Mouse (Mus musculus) cerebellum, adult 2 months (tissue): ENCODE measurements around the gene Tiam1. TPM values are rescaled to one million over a fixed set of nuclear protein-coding genes. Genes with fewer than 3 reads are reported as not detected.

Experiments used
- DNase-seq, 2 experiments: peaks; one replicate each; pipeline ENCODE4 v3.0.0; 2021
- H3K27ac ChIP-seq: fragments of 200-500 bp; 2 replicates; pipeline ENCODE4 v1.5.1; 2012; ENCODE audit warnings: low read length, control low read depth, inconsistent platforms; ENCODE audit not compliant: insufficient read depth
- H3K27me3 ChIP-seq: fragments of 200-500 bp; 2 replicates; pipeline ENCODE4 v1.6.1; 2012; ENCODE audit warnings: inconsistent platforms, mild to moderate bottlenecking, low read length, moderate library complexity; ENCODE audit not compliant: control insufficient read depth, insufficient read depth
- H3K4me1 ChIP-seq: fragments of 200-500 bp; 2 replicates; pipeline ENCODE4 v1.6.1; 2011; ENCODE audit warnings: low read length; ENCODE audit not compliant: control insufficient read depth, insufficient read depth
- H3K4me3 ChIP-seq: fragments of 200-500 bp; replicated peaks from 2 replicates; pipeline ENCODE3; 2011; ENCODE audit warnings: mild to moderate bottlenecking, low read depth, low read length, control low read depth; ENCODE audit not compliant: insufficient read depth
- CTCF ChIP-seq: fragments of 200-500 bp; IDR thresholded peaks from 2 replicates; pipeline ENCODE4 v1.5.1; 2011; ENCODE audit warnings: low read depth, mild to moderate bottlenecking, control low read depth, low read length, moderate library complexity, borderline replicate concordance; ENCODE audit not compliant: insufficient read depth
- POLR2A ChIP-seq: fragments of 200-500 bp; IDR thresholded peaks from 2 replicates; pipeline ENCODE4 v1.6.1; 2011; ENCODE audit warnings: low read length, control low read depth, borderline replicate concordance; ENCODE audit not compliant: insufficient read depth
- WGBS: fragments of 180-500 bp; shearing (Covaris S2); methylation state at CpG from one replicate; pipeline ENCODE4 v1.1.7; 2018; 5-methylcytosine and 5-hydroxymethylcytosine counted together
- polyA plus RNA-seq: library from polyadenylated mRNA; depleted of rRNA; stranded (reverse); fragments of >200 nt; gene quantifications from 2 replicates; pipeline ENCODE4 v1.2.3, GENCODE M21; 2012

Gene Tiam1
- polyA plus RNA-seq, 1 experiment = 73.6 TPM

GRCm38 (mm10) chr16:90097769-90098168 lies 45.8 kb downstream of the Tiam1 start:
- TF ChIP-seq CTCF (no peak), POLR2A (no peak)
- H3K27me3 ChIP-seq = no peaks in the 10 kb centered on the region
- peaks cover 11% of the 10 kb centered on the region for H3K4me1 ChIP-seq
- no peak overlapping the region for H3K27ac ChIP-seq
- H3K4me3 ChIP-seq = no peak overlapping the region
- DNase-seq = no peak
- 99% methylated on average over 3 of the region's 3 CpGs for WGBS

DNA sequence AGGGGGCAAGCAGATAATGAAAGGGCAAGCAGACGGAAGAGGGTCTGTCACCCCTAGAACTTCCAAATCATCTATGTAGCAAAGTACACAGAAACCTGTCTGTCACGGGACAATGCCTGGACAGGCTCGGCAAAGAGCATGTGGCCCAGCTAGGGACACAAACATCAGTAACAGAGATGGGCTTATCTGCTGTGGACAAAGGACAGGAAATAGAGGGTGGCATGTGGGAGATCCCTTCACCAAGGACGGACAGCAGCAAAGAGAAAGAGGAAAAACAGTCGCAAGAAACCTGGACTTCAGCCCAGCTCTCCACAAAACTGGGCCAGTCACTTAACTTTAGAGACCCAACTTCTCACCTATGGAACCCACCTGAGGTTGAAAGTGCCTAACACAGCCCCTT lies 47.6 kb downstream of the Tiam1 start:
- DNase-seq = no peak
- WGBS = 73% methylated on average over 5 of the region's 5 CpGs
- H3K4me3 ChIP-seq = no peak overlapping the region
- H3K4me1 ChIP-seq = peaks cover 12% of the 10 kb centered on the region; the same call in 1 of the 2 replicates
- TF ChIP-seq POLR2A (no peak), CTCF (no peak)
- no peak overlapping the region for H3K27ac ChIP-seq
- no peaks in the 10 kb centered on the region for H3K27me3 ChIP-seq

GRCm38 (mm10) chr16:90093015-90093414 lies 50.6 kb downstream of the Tiam1 start:
- no peak for DNase-seq

DNA sequence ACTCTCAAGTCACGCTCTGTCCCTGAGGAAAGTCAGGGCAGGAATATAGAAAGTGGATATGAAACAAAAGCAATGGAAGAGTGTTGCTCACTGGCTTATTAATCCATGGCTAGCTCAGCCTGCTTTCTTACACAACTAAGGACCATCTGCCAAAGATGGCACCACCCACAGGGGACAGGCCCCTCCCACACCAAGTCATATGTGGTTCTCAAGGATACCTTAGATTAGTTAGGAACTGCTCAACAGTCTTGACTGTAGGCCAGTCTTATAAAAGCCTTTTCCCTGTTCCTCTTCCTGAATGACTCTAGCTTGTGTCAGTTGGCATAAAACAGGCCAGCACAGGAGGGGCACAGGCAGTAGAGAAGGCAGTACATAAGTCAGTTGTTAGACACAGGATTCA lies 51.7 kb downstream of the Tiam1 start:
- Histone ChIP-seq H3K4me1 (peaks cover 23% of the 10 kb centered on the region), H3K27me3 (no peaks in the 10 kb centered on the region), H3K4me3 (no peak overlapping the region), H3K27ac (no peak overlapping the region)
- no peak for DNase-seq
- WGBS = 89% methylated on average over 1 of the region's 1 CpGs
- TF ChIP-seq POLR2A = no peak
- TF ChIP-seq CTCF = no peak

More at GRCm38 (mm10) chr16:90093015-90093414, 50.6 kb downstream of the Tiam1 start:
- Histone ChIP-seq H3K27ac (no peak overlapping the region), H3K4me3 (no peak overlapping the region), H3K27me3 (no peaks in the 10 kb centered on the region), H3K4me1 (peaks cover 13% of the 10 kb centered on the region; the same call in 1 of the 2 replicates)
- TF ChIP-seq POLR2A (no peak), CTCF (no peak)
- 86% methylated on average over 9 of the region's 9 CpGs for WGBS

DNA sequence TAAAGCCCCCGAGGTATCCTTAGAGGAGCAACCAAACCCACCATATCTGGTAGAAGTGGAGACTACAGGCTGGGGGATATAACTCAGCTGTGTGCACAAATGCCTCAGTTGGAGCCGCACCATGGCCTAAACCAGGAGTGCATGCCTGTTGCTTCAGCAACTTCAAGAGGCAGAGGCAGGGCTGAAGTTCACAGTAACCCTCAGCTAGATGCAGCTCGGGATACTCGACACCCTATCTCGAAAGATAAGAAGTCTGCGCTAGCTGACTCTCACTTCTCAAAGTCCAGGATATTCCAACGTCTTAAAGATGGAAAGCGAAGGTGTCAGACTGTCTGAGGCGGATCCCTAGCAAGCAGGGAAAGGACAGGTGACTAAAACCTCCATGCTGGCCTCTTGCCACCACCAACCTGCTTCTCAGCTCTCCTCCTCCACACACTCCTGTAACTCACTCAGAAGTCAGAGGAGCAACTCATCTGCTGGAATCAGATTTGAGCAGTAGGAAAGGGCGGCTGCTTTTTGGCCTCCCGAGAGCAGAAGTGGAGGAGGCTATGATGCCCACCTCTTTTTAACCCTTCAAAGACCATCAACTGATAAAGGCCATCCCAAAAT lies 52.4 kb downstream of the Tiam1 start:
- H3K27ac ChIP-seq = no peak overlapping the region
- H3K27me3 ChIP-seq = no peaks in the 10 kb centered on the region
- H3K4me3 ChIP-seq = no peak overlapping the region
- peak; percentile 54 to 63 for DNase-seq
- TF ChIP-seq POLR2A = no peak
- TF ChIP-seq CTCF = no peak
- peaks cover 30% of the 10 kb centered on the region for H3K4me1 ChIP-seq
- 76% methylated on average over 11 of the region's 11 CpGs for WGBS

DNA sequence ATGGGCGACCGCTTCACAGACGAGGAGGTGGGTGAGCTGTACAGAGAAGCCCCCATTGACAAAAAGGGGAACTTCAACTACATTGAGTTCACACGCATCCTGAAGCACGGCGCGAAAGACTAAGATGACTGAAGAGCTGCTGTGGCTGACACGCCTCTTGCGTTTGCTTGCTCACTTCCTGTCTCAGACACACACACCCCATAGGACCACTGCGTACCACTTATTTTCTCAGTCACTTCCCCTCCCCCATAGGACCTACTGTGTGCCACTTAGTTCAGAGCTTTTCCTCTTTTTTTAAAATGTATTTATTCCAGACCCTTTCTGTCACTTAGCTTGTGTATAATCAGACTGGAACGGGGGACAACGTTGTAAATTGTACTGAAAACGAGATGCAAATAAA lies 53.2 kb downstream of the Tiam1 start:
- TF ChIP-seq CTCF (no peak), POLR2A (no peak)
- Histone ChIP-seq H3K27me3 (no peaks in the 10 kb centered on the region), H3K4me3 (no peak overlapping the region), H3K4me1 (peaks cover 29% of the 10 kb centered on the region), H3K27ac (no peak overlapping the region)
- no peak for DNase-seq
- WGBS = 98% methylated on average over 13 of the region's 13 CpGs

GRCm38 (mm10) chr16:90087256-90087655 lies 56.3 kb downstream of the Tiam1 start:
- peak; percentile 53 to 74 for DNase-seq
- peaks cover 39% of the 10 kb centered on the region for H3K4me1 ChIP-seq
- TF ChIP-seq CTCF (no peak), POLR2A (no peak)
- no peak overlapping the region for H3K27ac ChIP-seq
- 4% methylated on average over 5 of the region's 5 CpGs for WGBS
- no peaks in the 10 kb centered on the region for H3K27me3 ChIP-seq
- H3K4me3 ChIP-seq = no peak overlapping the region

DNA sequence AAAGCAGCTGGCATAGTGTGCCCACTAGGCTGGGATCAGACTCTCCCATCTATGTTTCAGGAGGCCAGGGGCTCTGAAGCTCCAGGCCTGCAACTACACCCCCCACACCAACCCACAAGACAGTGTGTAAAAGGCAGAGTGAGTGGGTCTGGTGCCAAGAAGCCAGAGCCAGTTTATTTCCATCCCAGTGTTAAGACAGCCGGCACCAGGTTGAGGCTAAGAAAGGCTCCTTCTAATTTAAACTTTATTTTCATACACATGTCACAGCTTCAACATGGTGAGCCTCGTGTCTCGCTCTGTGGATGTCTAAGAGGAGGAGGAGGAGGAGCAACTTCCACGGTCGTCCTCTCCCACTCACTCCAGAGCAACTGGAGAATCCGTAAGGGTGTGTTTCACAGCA lies 57.5 kb downstream of the Tiam1 start:
- Histone ChIP-seq H3K4me3 (no peak overlapping the region), H3K27ac (no peak overlapping the region), H3K4me1 (peaks cover 40% of the 10 kb centered on the region), H3K27me3 (no peaks in the 10 kb centered on the region)
- WGBS = 65% methylated on average over 6 of the region's 6 CpGs
- peak in 1 of 2 experiments; percentile 38 for DNase-seq
- TF ChIP-seq CTCF (no peak), POLR2A (no peak)
